Mouse (Mus musculus) spleen, adult 2 months (tissue): ENCODE measurements around the gene Slc6a9. TPM values are rescaled to one million over a fixed set of nuclear protein-coding genes. Genes with fewer than 3 reads are reported as not detected.

Experiments used
- DNase-seq, 2 experiments: peaks; one replicate each; pipeline versions ENCODE4 v3.0.0 to v3.0.0-alpha.2; 2012 to 2021; ENCODE audit warnings: low spot score in 2 of 2, low read depth in 1 of 2
- H3K27ac ChIP-seq: fragments of 200-500 bp; 2 replicates; pipeline ENCODE4 v1.5.1; 2012; ENCODE audit warnings: low read length, inconsistent platforms; ENCODE audit not compliant: insufficient read depth
- H3K27me3 ChIP-seq: fragments of 200-500 bp; 2 replicates; pipeline ENCODE4 v1.6.1; 2012; ENCODE audit warnings: mild to moderate bottlenecking, moderate library complexity, low read length, inconsistent platforms; ENCODE audit not compliant: control insufficient read depth, insufficient read depth
- H3K36me3 ChIP-seq: fragments of 200-500 bp; 2 replicates; pipeline ENCODE4 v1.6.1; 2012; ENCODE audit warnings: mild to moderate bottlenecking, low read length, inconsistent platforms; ENCODE audit not compliant: control insufficient read depth, insufficient read depth
- H3K4me1 ChIP-seq: fragments of 200-500 bp; 2 replicates; pipeline ENCODE4 v1.6.1; 2011; ENCODE audit warnings: inconsistent platforms; ENCODE audit not compliant: control insufficient read depth, insufficient read depth, insufficient read length
- H3K4me3 ChIP-seq: fragments of 200-500 bp; 2 replicates; pipeline ENCODE4 v1.5.1; 2011; ENCODE audit warnings: mild to moderate bottlenecking, inconsistent platforms; ENCODE audit not compliant: insufficient read depth, insufficient read length; ENCODE audit errors: extremely low read depth
- CTCF ChIP-seq: fragments of 200-500 bp; IDR thresholded peaks from 2 replicates; pipeline ENCODE4 v1.5.1; 2011; ENCODE audit warnings: mild to moderate bottlenecking, inconsistent platforms; ENCODE audit not compliant: insufficient read depth, insufficient read length, insufficient replicate concordance; ENCODE audit errors: extremely low read depth
- POLR2A ChIP-seq: fragments of 200-500 bp; IDR thresholded peaks from 2 replicates; pipeline ENCODE4 v1.6.1; 2011; ENCODE audit warnings: low read depth, low read length, inconsistent platforms
- WGBS: fragments of 180-500 bp; shearing (Covaris S2); methylation state at CpG from one replicate; pipeline ENCODE4 v1.1.7; 2018; 5-methylcytosine and 5-hydroxymethylcytosine counted together
- polyA plus RNA-seq: library from polyadenylated mRNA; depleted of rRNA; stranded (reverse); fragments of >200 nt; gene quantifications from 2 replicates; pipeline ENCODE4 v1.2.3, GENCODE M21; 2012

Gene Slc6a9
- polyA plus RNA-seq, 1 experiment = 68.5 TPM

GRCm38 (mm10) chr4:117831499-117831898 lies 2.8 kb upstream of the Slc6a9 start:
- no peak for DNase-seq
- Histone ChIP-seq H3K4me3 (no peak overlapping the region), H3K36me3 (no peaks in the 10 kb centered on the region), H3K27me3 (peaks cover 7% of the 10 kb centered on the region; the same call in 1 of the 2 replicates), H3K4me1 (no peaks in the 10 kb centered on the region; the same call in 1 of the 2 replicates), H3K27ac (no peak overlapping the region)
- WGBS = 76% methylated on average over 2 of the region's 2 CpGs
- TF ChIP-seq CTCF = no peak
- TF ChIP-seq POLR2A = no peak

- H3K27me3 ChIP-seq = peaks cover 7% of the 10 kb centered on the region; the same call in 1 of the 2 replicates
- DNase-seq = no peak
- no peaks in the 10 kb centered on the region for H3K36me3 ChIP-seq
- H3K4me3 ChIP-seq = no peak overlapping the region
- TF ChIP-seq CTCF (no peak), POLR2A (no peak)
- 52% methylated on average over 9 of the region's 9 CpGs for WGBS
- H3K4me1 ChIP-seq = peaks cover 3% of the 10 kb centered on the region; the same call in 1 of the 2 replicates
- no peak overlapping the region; the same call in 1 of the 2 replicates for H3K27ac ChIP-seq
Observed at GRCm38 (mm10) chr4:117831920-117832691, 2.2 kb upstream of the Slc6a9 start.

- Histone ChIP-seq H3K27ac (peak overlapping the region; percentile 33; the same call in 1 of the 2 replicates), H3K4me3 (peak overlapping the region; percentile 75), H3K4me1 (peaks cover 3% of the 10 kb centered on the region; the same call in 1 of the 2 replicates), H3K36me3 (no peaks in the 10 kb centered on the region), H3K27me3 (peaks cover 7% of the 10 kb centered on the region; the same call in 1 of the 2 replicates)
- 5% methylated on average over 36 of the region's 36 CpGs for WGBS
- no peak for DNase-seq
- TF ChIP-seq CTCF = no peak
- no peak for TF ChIP-seq POLR2A
Observed at GRCm38 (mm10) chr4:117834845-117835530, 682 bp downstream of the Slc6a9 start.

GRCm38 (mm10) chr4:117835531-117836111 lies 1.3 kb downstream of the Slc6a9 start:
- H3K36me3 ChIP-seq = no peaks in the 10 kb centered on the region
- DNase-seq = peak in 1 of 2 experiments; percentile 10
- H3K27me3 ChIP-seq = peaks cover 7% of the 10 kb centered on the region; the same call in 1 of the 2 replicates
- H3K4me3 ChIP-seq = peak overlapping the region; percentile 75
- H3K27ac ChIP-seq = peak overlapping the region; percentile 33; the same call in 1 of the 2 replicates
- H3K4me1 ChIP-seq = peaks cover 3% of the 10 kb centered on the region; the same call in 1 of the 2 replicates
- WGBS = 1% methylated on average over 60 of the region's 60 CpGs
- TF ChIP-seq CTCF = no peak
- no peak for TF ChIP-seq POLR2A

GRCm38 (mm10) chr4:117836204-117836767 lies 2.0 kb downstream of the Slc6a9 start:
- Histone ChIP-seq H3K36me3 (no peaks in the 10 kb centered on the region), H3K4me3 (peak overlapping the region; percentile 75), H3K4me1 (peaks cover 3% of the 10 kb centered on the region; the same call in 1 of the 2 replicates), H3K27me3 (peaks cover 7% of the 10 kb centered on the region; the same call in 1 of the 2 replicates), H3K27ac (peak overlapping the region; percentile 8; the same call in 1 of the 2 replicates)
- TF ChIP-seq CTCF (no peak), POLR2A (no peak)
- 2% methylated on average over 46 of the region's 48 CpGs for WGBS
- peak; percentile 54 to 79 for DNase-seq

GRCm38 (mm10) chr4:117837271-117837670 lies 3.0 kb downstream of the Slc6a9 start:
- Histone ChIP-seq H3K27me3 (peaks cover 7% of the 10 kb centered on the region; the same call in 1 of the 2 replicates), H3K27ac (no peak overlapping the region), H3K4me1 (peaks cover 3% of the 10 kb centered on the region; the same call in 1 of the 2 replicates), H3K4me3 (no peak overlapping the region), H3K36me3 (no peaks in the 10 kb centered on the region)
- DNase-seq = no peak
- TF ChIP-seq POLR2A (no peak), CTCF (no peak)
- WGBS = 77% methylated on average over 4 of the region's 4 CpGs
